Mouse (Mus musculus): ENCODE measurements around the gene Cdk11b.

- TF ChIP-seq CTCF (IDR thresholded peaks at IDR 0.05; ENCODE audit: low read depth): no peak
- no peak for TF ChIP-seq EP300 (IDR thresholded peaks at IDR 0.05; ENCODE audit: low read depth)
Observed at GRCm38 (mm10) chr4:155649355-155649754, 24.7 kb downstream of the Cdk11b start.

Measured in liver, postnatal 0 days (tissue).